Mouse (Mus musculus) liver, adult 2 months (tissue): ENCODE results near the gene Lrrc59.

Experiments used
- CTCF ChIP-seq: fragments of 200-500 bp; IDR thresholded peaks from 2 replicates; pipeline ENCODE4 v1.5.1; 2011; ENCODE audit warnings: low read depth, low read length, control low read depth
- POLR2A ChIP-seq: fragments of 200-500 bp; IDR thresholded peaks from 2 replicates; pipeline ENCODE4 v1.6.1; 2011; ENCODE audit warnings: low read length, control low read depth; ENCODE audit not compliant: insufficient read depth; ENCODE audit errors: extremely low read depth

GRCm38 (mm10) chr11:94615494-94615893, 14.1 kb upstream of the Lrrc59 start:
- TF ChIP-seq CTCF = no peak
- TF ChIP-seq POLR2A = no peak
